Mouse (Mus musculus): ENCODE data around the gene Adh5.

GRCm38 (mm10) chr3:138463807-138464206 is 20.9 kb downstream of the Adh5 start:
- no peak for TF ChIP-seq CTCF (conservative IDR thresholded peaks at IDR 0.05; ENCODE audit: low read length)
- no peak for TF ChIP-seq NANOG (IDR thresholded peaks at IDR 0.05; ENCODE audit: borderline replicate concordance, low read length)
- TF ChIP-seq POU5F1 (IDR thresholded peaks at IDR 0.05; ENCODE audit: borderline replicate concordance, low read length) = no peak

Measured in E14TG2a.4 (cell line).